Mouse (Mus musculus): ENCODE results near the gene Zfp184. TPM values are rescaled to one million over a fixed set of nuclear protein-coding genes. Genes with fewer than 3 reads are reported as not detected.
"Not testable (repeated sequence)": the region's sequence is repeated elsewhere in the genome, so short reads cannot be mapped to it uniquely, and the experiment has no call there.

Gene Zfp184
- total RNA-seq (2017) = 18.3 and 26.9 TPM in 2 replicates

DNA sequence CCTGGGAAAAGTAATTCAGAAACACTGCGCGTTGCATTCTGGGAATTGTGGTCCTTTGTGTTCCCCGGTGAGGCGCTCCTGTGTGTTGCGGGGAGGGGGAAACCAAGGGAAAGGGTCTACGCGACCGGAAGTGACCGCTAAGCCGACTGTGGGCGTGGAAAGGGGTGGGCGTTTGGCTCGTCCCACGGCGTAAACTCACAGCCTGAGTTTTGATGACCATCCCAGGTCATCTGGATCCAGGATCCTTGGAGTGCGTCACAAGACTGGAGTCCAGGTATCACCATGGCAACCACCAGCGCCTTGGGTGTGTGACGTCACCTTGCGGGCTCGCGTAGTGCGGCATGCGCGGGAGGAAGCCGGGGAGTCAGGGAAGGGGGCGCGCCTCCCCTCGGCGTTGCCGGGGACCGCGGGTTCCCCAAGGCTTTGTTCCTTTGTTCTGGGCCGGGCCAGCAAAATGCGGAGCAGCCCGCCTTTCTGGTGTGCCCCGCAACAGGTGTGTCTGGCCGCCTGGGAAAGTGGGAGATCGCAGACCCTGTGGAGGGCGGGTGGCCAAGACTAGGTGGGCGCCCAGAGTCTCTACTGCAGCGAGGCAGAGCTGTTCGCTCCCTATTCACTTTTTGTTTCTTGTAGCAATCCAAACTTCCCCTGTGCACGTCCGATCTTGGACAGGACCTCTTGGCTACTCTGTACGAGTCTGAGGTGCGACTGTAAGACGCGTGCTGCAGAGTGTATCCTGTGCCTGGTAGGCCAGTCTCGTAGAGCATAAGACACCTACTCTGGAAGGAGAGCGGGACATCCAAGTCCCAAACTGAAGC lies at the start of gene Zfp184:
Gene Zfp184 (plus strand): TSS at position 169 of the 815 bp plus-strand sequence.
- peak; percentile 85 to 89 for ATAC-seq (replicated peaks in 1 of 2; ENCODE audit: insufficient read depth in 1 of 2, low FRiP score in 2 of 2, low TSS enrichment in 1 of 2, low read depth in 1 of 2, poor library complexity in 2 of 2, severe bottlenecking in 2 of 2)

- no peak for ATAC-seq (replicated peaks in 1 of 2; ENCODE audit: insufficient read depth in 1 of 2, low FRiP score in 2 of 2, low TSS enrichment in 1 of 2, low read depth in 1 of 2, poor library complexity in 2 of 2, severe bottlenecking in 2 of 2)
These were observed 48.2 kb upstream of the Zfp184 start for GRCm38 (mm10) chr13:21896549-21897244.

DNA sequence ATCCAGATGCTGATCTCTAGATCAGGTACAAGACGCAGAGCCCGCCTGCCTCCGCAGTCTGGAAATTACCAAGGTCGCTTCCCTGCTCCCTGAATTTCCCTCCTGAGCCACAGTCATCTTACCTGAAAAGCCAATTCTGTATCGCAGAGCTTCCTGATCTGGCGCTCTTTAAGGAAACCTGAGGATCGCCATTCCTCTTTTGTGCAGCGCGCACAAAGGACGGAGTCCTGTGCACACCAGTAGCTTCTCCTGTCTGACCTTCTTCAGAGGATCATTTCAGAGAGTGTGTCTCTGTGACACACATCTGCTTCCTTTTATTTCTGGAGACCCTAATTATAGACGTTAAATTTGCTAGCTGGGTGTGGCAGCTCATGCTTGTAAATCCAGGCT lies 47.7 kb upstream of the Zfp184 start:
- no peak for ATAC-seq (replicated peaks in 1 of 2; ENCODE audit: insufficient read depth in 1 of 2, low FRiP score in 2 of 2, low TSS enrichment in 1 of 2, low read depth in 1 of 2, poor library complexity in 2 of 2, severe bottlenecking in 2 of 2)

DNA sequence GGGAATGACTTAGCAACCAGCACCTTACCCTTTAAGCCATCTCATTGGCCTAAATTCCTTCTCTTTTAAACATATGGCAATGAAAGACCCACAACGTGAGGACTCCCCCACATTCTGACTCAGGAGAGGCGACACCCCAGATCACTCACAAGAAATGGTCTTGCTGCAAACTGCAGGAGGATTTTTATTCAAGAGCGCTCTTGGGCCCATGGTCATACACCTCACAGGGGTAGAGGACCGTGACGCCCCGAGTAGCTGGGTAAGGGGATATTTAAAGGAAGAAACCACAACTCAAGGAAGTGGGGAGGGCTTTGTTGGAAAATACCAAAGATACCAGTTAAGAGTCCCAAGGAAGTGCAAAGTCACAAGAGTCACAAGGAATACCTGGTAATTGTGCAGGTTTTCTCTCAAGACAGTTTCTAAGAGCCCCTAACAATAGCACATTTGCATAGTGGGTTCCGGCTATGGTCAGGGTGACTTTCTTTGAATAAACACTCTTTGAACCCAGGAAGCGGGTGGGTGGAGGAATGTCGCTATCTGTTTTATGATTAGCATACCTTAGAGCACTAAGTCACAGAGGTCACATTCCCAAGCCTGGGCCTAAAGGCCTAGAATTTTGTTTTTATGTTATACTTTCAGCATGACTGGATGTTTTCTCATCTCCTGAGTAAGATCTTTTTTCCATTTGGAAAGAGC lies 43.9 kb upstream of the Zfp184 start:
- ATAC-seq (replicated peaks in 1 of 2; ENCODE audit: insufficient read depth in 1 of 2, low FRiP score in 2 of 2, low TSS enrichment in 1 of 2, low read depth in 1 of 2, poor library complexity in 2 of 2, severe bottlenecking in 2 of 2) = not testable (repeated sequence)

GRCm38 (mm10) chr13:21903500-21903899 lies 41.4 kb upstream of the Zfp184 start:
- ATAC-seq (replicated peaks in 1 of 2; ENCODE audit: insufficient read depth in 1 of 2, low FRiP score in 2 of 2, low TSS enrichment in 1 of 2, low read depth in 1 of 2, poor library complexity in 2 of 2, severe bottlenecking in 2 of 2) = no peak

- not testable (repeated sequence) for ATAC-seq (replicated peaks in 1 of 2; ENCODE audit: insufficient read depth in 1 of 2, low FRiP score in 2 of 2, low TSS enrichment in 1 of 2, low read depth in 1 of 2, poor library complexity in 2 of 2, severe bottlenecking in 2 of 2)
These were observed 40.8 kb upstream of the Zfp184 start for GRCm38 (mm10) chr13:21904090-21904489.

DNA sequence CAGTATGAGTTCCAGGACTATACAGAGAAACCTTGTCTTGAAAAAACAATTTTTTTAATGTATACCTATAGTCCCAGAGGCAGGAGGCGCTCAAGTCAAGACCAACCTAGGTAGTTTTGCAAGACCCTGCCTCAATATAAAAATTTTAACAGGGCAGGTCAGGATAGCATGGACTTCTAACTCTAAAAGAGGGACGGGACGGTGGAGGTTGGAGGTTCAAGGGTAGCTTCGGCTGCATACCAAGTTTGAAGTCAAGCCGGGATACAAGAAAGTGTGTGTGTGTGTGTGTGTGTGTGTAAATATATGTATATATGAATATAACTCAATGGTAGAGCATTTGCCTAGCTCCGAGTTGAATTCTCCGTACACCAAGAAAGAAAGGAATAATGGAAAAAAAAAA lies 38.6 kb upstream of the Zfp184 start:
- no peak for ATAC-seq (replicated peaks in 1 of 2; ENCODE audit: insufficient read depth in 1 of 2, low FRiP score in 2 of 2, low TSS enrichment in 1 of 2, low read depth in 1 of 2, poor library complexity in 2 of 2, severe bottlenecking in 2 of 2)

GRCm38 (mm10) chr13:21906946-21907806 lies 37.7 kb upstream of the Zfp184 start:
- ATAC-seq (replicated peaks in 1 of 2; ENCODE audit: insufficient read depth in 1 of 2, low FRiP score in 2 of 2, low TSS enrichment in 1 of 2, low read depth in 1 of 2, poor library complexity in 2 of 2, severe bottlenecking in 2 of 2) = no peak

GRCm38 (mm10) chr13:21907807-21908155 lies 37.1 kb upstream of the Zfp184 start:
- ATAC-seq (replicated peaks in 1 of 2; ENCODE audit: insufficient read depth in 1 of 2, low FRiP score in 2 of 2, low TSS enrichment in 1 of 2, low read depth in 1 of 2, poor library complexity in 2 of 2, severe bottlenecking in 2 of 2) = not testable (repeated sequence)

DNA sequence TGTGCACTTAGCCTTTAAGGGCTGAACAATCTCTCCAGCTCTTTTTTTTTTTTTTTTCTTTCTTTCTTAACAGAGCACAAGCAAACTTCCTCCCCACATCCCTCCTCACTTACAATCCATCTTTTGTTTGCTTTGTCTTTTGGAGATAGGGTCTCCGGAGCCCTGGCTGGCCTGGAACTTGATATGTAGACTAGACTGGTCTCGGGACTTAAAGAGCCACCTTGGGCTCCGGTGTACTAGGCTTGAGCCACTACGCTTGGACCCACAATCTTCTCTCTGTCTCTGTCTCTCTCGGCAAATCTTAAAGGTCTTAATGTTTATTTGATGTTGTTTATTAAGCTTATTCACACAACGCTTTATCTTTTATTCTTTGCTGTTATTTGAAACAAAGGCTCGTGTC lies 34.2 kb upstream of the Zfp184 start:
- ATAC-seq (replicated peaks in 1 of 2; ENCODE audit: insufficient read depth in 1 of 2, low FRiP score in 2 of 2, low TSS enrichment in 1 of 2, low read depth in 1 of 2, poor library complexity in 2 of 2, severe bottlenecking in 2 of 2) = no peak

DNA sequence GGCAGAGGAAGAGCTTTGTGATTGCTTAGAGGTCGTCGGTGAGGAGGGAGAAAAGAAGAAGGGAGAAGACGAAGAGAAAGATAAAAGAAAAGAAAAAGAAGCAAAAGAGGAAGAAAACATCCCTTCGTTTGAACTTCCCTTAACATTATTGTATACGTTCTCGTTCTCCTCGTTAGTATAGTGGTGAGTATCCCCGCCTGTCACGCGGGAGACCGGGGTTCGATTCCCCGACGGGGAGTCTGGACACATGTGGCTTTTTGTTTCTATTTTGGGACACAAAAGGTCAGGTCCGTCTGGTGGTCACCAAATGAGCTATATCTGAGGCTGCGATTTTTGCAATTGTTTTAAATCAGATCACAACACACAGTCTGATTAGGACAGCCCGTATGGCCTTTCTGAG lies 33.7 kb upstream of the Zfp184 start:
- no peak for ATAC-seq (replicated peaks in 1 of 2; ENCODE audit: insufficient read depth in 1 of 2, low FRiP score in 2 of 2, low TSS enrichment in 1 of 2, low read depth in 1 of 2, poor library complexity in 2 of 2, severe bottlenecking in 2 of 2)

DNA sequence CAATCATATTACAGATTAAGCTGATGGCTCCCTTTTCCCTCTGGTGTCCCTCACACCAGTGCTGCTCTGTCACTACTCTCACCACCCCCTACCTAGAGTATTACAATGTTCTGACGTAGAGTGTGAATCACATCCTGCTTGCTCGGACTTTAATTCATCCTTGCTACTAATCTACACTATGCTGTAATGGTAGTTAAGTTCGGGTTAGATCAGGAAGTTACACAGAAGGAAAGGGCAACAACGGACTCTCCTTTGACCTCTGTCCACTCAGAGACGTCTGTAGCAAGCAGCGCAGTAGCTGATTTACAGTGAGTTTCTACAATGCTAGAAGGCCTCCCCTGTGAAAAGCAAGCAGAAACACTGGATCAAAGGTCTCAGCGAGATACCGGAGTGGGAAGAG lies 31.0 kb upstream of the Zfp184 start:
- no peak for ATAC-seq (replicated peaks in 1 of 2; ENCODE audit: insufficient read depth in 1 of 2, low FRiP score in 2 of 2, low TSS enrichment in 1 of 2, low read depth in 1 of 2, poor library complexity in 2 of 2, severe bottlenecking in 2 of 2)

GRCm38 (mm10) chr13:21914599-21914998 lies 30.3 kb upstream of the Zfp184 start:
- peak; percentile 48 to 64 for ATAC-seq (replicated peaks in 1 of 2; ENCODE audit: insufficient read depth in 1 of 2, low FRiP score in 2 of 2, low TSS enrichment in 1 of 2, low read depth in 1 of 2, poor library complexity in 2 of 2, severe bottlenecking in 2 of 2)

DNA sequence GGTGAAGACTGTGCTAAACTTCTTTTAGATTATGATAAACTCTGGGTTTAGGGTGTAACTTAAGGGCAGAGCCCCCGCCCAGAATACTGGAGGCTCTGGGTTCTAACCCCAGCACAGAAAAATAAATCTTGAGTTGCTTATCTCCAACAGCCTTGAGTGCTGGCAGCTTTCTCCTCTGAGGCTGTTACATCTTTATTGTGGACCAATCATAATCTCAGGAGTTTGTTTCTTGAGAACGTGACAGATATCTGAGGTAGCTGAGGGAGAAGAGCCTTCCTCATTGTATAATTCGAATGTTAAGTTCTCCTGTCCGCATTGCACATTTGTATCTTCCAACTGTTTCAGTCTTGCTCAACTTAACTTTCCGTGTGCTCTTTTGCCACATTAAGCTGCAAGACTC lies 29.4 kb upstream of the Zfp184 start:
- ATAC-seq (replicated peaks in 1 of 2; ENCODE audit: insufficient read depth in 1 of 2, low FRiP score in 2 of 2, low TSS enrichment in 1 of 2, low read depth in 1 of 2, poor library complexity in 2 of 2, severe bottlenecking in 2 of 2) = no peak

- no peak for ATAC-seq (replicated peaks in 1 of 2; ENCODE audit: insufficient read depth in 1 of 2, low FRiP score in 2 of 2, low TSS enrichment in 1 of 2, low read depth in 1 of 2, poor library complexity in 2 of 2, severe bottlenecking in 2 of 2)
These were observed 28.8 kb upstream of the Zfp184 start for GRCm38 (mm10) chr13:21916056-21916455.

DNA sequence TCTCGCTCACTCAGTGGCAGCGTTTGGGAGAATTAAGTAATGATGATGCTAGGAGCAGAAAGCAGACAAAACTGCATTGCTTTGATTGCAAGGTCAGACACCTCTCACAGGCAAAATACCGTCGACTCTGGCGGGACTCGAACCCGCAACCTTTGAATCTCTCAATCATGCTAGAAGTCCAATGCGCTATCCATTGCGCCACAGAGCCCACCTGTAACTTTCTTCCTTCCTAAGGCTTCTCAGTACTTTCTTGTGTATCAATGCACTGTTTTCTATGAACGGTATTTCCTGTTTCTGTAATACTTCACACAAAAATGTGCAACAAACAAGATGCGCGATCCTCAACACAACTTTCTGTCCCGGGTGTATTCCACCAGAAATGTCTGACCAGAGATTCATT lies 27.9 kb upstream of the Zfp184 start:
- no peak for ATAC-seq (replicated peaks in 1 of 2; ENCODE audit: insufficient read depth in 1 of 2, low FRiP score in 2 of 2, low TSS enrichment in 1 of 2, low read depth in 1 of 2, poor library complexity in 2 of 2, severe bottlenecking in 2 of 2)

GRCm38 (mm10) chr13:21917480-21917879 lies 27.4 kb upstream of the Zfp184 start:
- no peak for ATAC-seq (replicated peaks in 1 of 2; ENCODE audit: insufficient read depth in 1 of 2, low FRiP score in 2 of 2, low TSS enrichment in 1 of 2, low read depth in 1 of 2, poor library complexity in 2 of 2, severe bottlenecking in 2 of 2)

Data from hematopoietic stem cell, adult 5-6 weeks (primary cell).